Mouse (Mus musculus): ENCODE measurements around the gene Olfr1459. TPM values are rescaled to one million over a fixed set of nuclear protein-coding genes. Genes with fewer than 3 reads are reported as not detected.

Olfr1459 gene
- polyA plus RNA-seq (2015; fragmentation: Nextera tagmentation; extraction: Ambion mirVana) = not detected in 2 replicates

GRCm38 (mm10) chr19:13149449-13149848, at the start of gene Olfr1459:
Gene Olfr1459 (minus strand): TSS chr19:13149549.
- Histone ChIP-seq H3K27ac (replicated peaks) (no peak within 1 kb of the TSS), H3K4me2 (no peak within 1 kb of the TSS), H3K27me3 (no peaks in the 10 kb centered on the region), H3K36me3 (replicated peaks) (no peaks in the 10 kb centered on the region), H3K9ac (no peak within 1 kb of the TSS), H3K9me3 (replicated peaks) (no peaks in the 10 kb centered on the region; the same call in 1 of the 2 replicates), H3K4me3 (replicated peaks) (no peak within 1 kb of the TSS), H3K4me1 (replicated peaks) (no peaks in the 10 kb centered on the region)
- WGBS (ENCODE audit: insufficient replicate concordance) = 53% methylated on average over 1 of the region's 1 CpGs
- no peak for ATAC-seq (ENCODE audit: insufficient read depth)

- Histone ChIP-seq H3K36me3 (replicated peaks) (no peaks in the 10 kb centered on the region), H3K9me3 (replicated peaks) (no peaks in the 10 kb centered on the region), H3K4me2 (no peak within 1 kb of the TSS), H3K9ac (no peak within 1 kb of the TSS), H3K4me3 (replicated peaks) (no peak within 1 kb of the TSS), H3K27me3 (no peaks in the 10 kb centered on the region), H3K4me1 (replicated peaks) (no peaks in the 10 kb centered on the region), H3K27ac (replicated peaks) (no peak within 1 kb of the TSS)
- 62% methylated on average over 1 of the region's 1 CpGs for WGBS (ENCODE audit: insufficient replicate concordance)
- no peak for ATAC-seq (ENCODE audit: insufficient read depth)
Observed at GRCm38 (mm10) chr19:13185434-13185833, 36.1 kb upstream of the Olfr1459 start, which contains the start of gene Olfr1462. Gene Olfr1462 (plus strand): TSS chr19:13185734.

- Histone ChIP-seq H3K9me3 (replicated peaks) (no peaks in the 10 kb centered on the region), H3K4me2 (no peak within 1 kb of the TSS), H3K4me1 (replicated peaks) (no peaks in the 10 kb centered on the region), H3K36me3 (replicated peaks) (no peaks in the 10 kb centered on the region), H3K27ac (replicated peaks) (no peak within 1 kb of the TSS), H3K27me3 (no peaks in the 10 kb centered on the region), H3K4me3 (replicated peaks) (no peak within 1 kb of the TSS), H3K9ac (no peak within 1 kb of the TSS)
- 23% methylated on average over 1 of the region's 1 CpGs for WGBS (ENCODE audit: insufficient replicate concordance)
- ATAC-seq (ENCODE audit: insufficient read depth) = no peak
Observed at GRCm38 (mm10) chr19:13162700-13163099, 13.4 kb upstream of the Olfr1459 start, which contains the start of gene Olfr1461. Gene Olfr1461 (plus strand): TSS chr19:13163000.

- 62% methylated on average over 3 of the region's 3 CpGs for WGBS (ENCODE audit: insufficient replicate concordance)
- H3K27me3 ChIP-seq = no peaks in the 10 kb centered on the region
- H3K9me3 ChIP-seq (replicated peaks) = no peaks in the 10 kb centered on the region
- no peak within 1 kb of the TSS for H3K4me2 ChIP-seq
- no peak within 1 kb of the TSS for H3K4me3 ChIP-seq (replicated peaks)
- no peak for ATAC-seq (ENCODE audit: insufficient read depth)
- H3K4me1 ChIP-seq (replicated peaks) = no peaks in the 10 kb centered on the region
- H3K36me3 ChIP-seq (replicated peaks) = no peaks in the 10 kb centered on the region
- H3K9ac ChIP-seq = no peak within 1 kb of the TSS
- no peak within 1 kb of the TSS for H3K27ac ChIP-seq (replicated peaks)
Observed at GRCm38 (mm10) chr19:13106675-13107074, 42.7 kb downstream of the Olfr1459 start, which contains the start of gene Olfr1458. Gene Olfr1458 (minus strand): TSS chr19:13106775.

- H3K4me1 ChIP-seq (replicated peaks) = no peaks in the 10 kb centered on the region
- 53% methylated on average over 2 of the region's 2 CpGs for WGBS (ENCODE audit: insufficient replicate concordance)
- no peak for ATAC-seq (ENCODE audit: insufficient read depth)
Observed at GRCm38 (mm10) chr19:13097791-13098190, 51.6 kb downstream of the Olfr1459 start, which contains the start of gene Olfr1457. Gene Olfr1457 (minus strand): TSS chr19:13097891.

GRCm38 (mm10) chr19:13093908-13094307, 55.4 kb downstream of the Olfr1459 start:
- WGBS (ENCODE audit: insufficient replicate concordance) = 61% methylated on average over 1 of the region's 1 CpGs
- no peak overlapping the region for H3K4me3 ChIP-seq (replicated peaks)
- no peaks in the 10 kb centered on the region for H3K9me3 ChIP-seq (replicated peaks)
- H3K27ac ChIP-seq (replicated peaks) = no peak overlapping the region
- H3K9ac ChIP-seq = no peak overlapping the region
- H3K4me1 ChIP-seq (replicated peaks) = no peaks in the 10 kb centered on the region
- H3K36me3 ChIP-seq (replicated peaks) = no peaks in the 10 kb centered on the region
- H3K27me3 ChIP-seq = no peaks in the 10 kb centered on the region
- no peak overlapping the region for H3K4me2 ChIP-seq
- no peak for ATAC-seq (ENCODE audit: insufficient read depth)

More at GRCm38 (mm10) chr19:13097791-13098190, 51.6 kb downstream of the Olfr1459 start, which contains the start of gene Olfr1457:
- Histone ChIP-seq H3K27me3 (no peaks in the 10 kb centered on the region), H3K4me2 (no peak within 1 kb of the TSS), H3K4me3 (replicated peaks) (no peak within 1 kb of the TSS), H3K9me3 (replicated peaks) (no peaks in the 10 kb centered on the region), H3K9ac (no peak within 1 kb of the TSS), H3K36me3 (replicated peaks) (no peaks in the 10 kb centered on the region), H3K27ac (replicated peaks) (no peak within 1 kb of the TSS)

Other genes with a start within 250 kb of the Olfr1459 start
- gene Olfr1447, start 245.8 kb downstream of the Olfr1459 start, polyA plus RNA-seq (2015; fragmentation: Nextera tagmentation; extraction: Ambion mirVana) = not detected in 2 replicates
- gene Olfr1448, start 225.1 kb downstream of the Olfr1459 start, polyA plus RNA-seq (2015; fragmentation: Nextera tagmentation; extraction: Ambion mirVana) = not detected in 2 replicates
- not detected in 2 replicates for gene Olfr1449, start 218.7 kb downstream of the Olfr1459 start, polyA plus RNA-seq (2015; fragmentation: Nextera tagmentation; extraction: Ambion mirVana)
- gene Olfr1450, start 199.3 kb downstream of the Olfr1459 start, polyA plus RNA-seq (2015; fragmentation: Nextera tagmentation; extraction: Ambion mirVana) = not detected in 2 replicates
- gene Olfr1451, start 154.5 kb downstream of the Olfr1459 start, polyA plus RNA-seq (2015; fragmentation: Nextera tagmentation; extraction: Ambion mirVana) = not detected in 2 replicates
- gene Olfr1453, start 121.2 kb downstream of the Olfr1459 start, polyA plus RNA-seq (2015; fragmentation: Nextera tagmentation; extraction: Ambion mirVana) = not detected in 2 replicates
- not detected in 2 replicates for gene Olfr1454, start 88.9 kb downstream of the Olfr1459 start, polyA plus RNA-seq (2015; fragmentation: Nextera tagmentation; extraction: Ambion mirVana)
- gene Olfr1457, start 51.7 kb downstream of the Olfr1459 start, polyA plus RNA-seq (2015; fragmentation: Nextera tagmentation; extraction: Ambion mirVana) = not detected in 2 replicates
- not detected in 2 replicates for gene Olfr1458, start 42.8 kb downstream of the Olfr1459 start, polyA plus RNA-seq (2015; fragmentation: Nextera tagmentation; extraction: Ambion mirVana)
- not detected in 2 replicates for gene Olfr1461, start 13.5 kb upstream of the Olfr1459 start, polyA plus RNA-seq (2015; fragmentation: Nextera tagmentation; extraction: Ambion mirVana)
- not detected in 2 replicates for gene Olfr1462, start 36.2 kb upstream of the Olfr1459 start, polyA plus RNA-seq (2015; fragmentation: Nextera tagmentation; extraction: Ambion mirVana)
- gene Olfr1463, start 81.8 kb upstream of the Olfr1459 start, polyA plus RNA-seq (2015; fragmentation: Nextera tagmentation; extraction: Ambion mirVana) = not detected in 2 replicates
- gene Olfr1465, start 166.0 kb upstream of the Olfr1459 start, polyA plus RNA-seq (2015; fragmentation: Nextera tagmentation; extraction: Ambion mirVana) = not detected in 2 replicates
- gene Olfr1466, start 189.3 kb upstream of the Olfr1459 start, polyA plus RNA-seq (2015; fragmentation: Nextera tagmentation; extraction: Ambion mirVana) = not detected in 2 replicates
- gene Olfr1467, start 212.7 kb upstream of the Olfr1459 start, polyA plus RNA-seq (2015; fragmentation: Nextera tagmentation; extraction: Ambion mirVana) = not detected in 2 replicates